Mouse (Mus musculus) neural tube, embryonic 14.5 days (tissue): ENCODE data around the gene Ppargc1a. TPM values are rescaled to one million over a fixed set of nuclear protein-coding genes. Genes with fewer than 3 reads are reported as not detected.

Source experiments
- ATAC-seq: fragments of 200-750 bp; cut with Nextera tagmentation; 2 replicates; pipeline ENCODE4 v1.8.0; 2017; ENCODE audit warnings: low read depth, mild to moderate bottlenecking, moderate TSS enrichment, moderate library complexity
- H3K27ac ChIP-seq: fragments of 300-500 bp; sonication (generic); 2 replicates; pipeline ENCODE4 v1.5.1; 2014; ENCODE audit warnings: low read depth, mild to moderate bottlenecking, control low read depth, low read length, moderate library complexity, mixed read lengths
- H3K27me3 ChIP-seq: fragments of 300-500 bp; sonication (generic); 2 replicates; pipeline ENCODE4 v1.6.1; 2014; ENCODE audit warnings: low read length; ENCODE audit not compliant: control insufficient read depth, insufficient read depth
- H3K36me3 ChIP-seq: fragments of 300-500 bp; sonication (generic); 2 replicates; pipeline ENCODE4 v1.6.1; 2014; ENCODE audit warnings: low read length, mixed read lengths; ENCODE audit not compliant: control insufficient read depth, insufficient read depth
- H3K4me1 ChIP-seq: fragments of 300-500 bp; sonication (generic); 2 replicates; pipeline ENCODE4 v1.6.1; 2014; ENCODE audit warnings: low read length; ENCODE audit not compliant: control insufficient read depth, insufficient read depth
- H3K4me2 ChIP-seq: fragments of 300-500 bp; sonication (generic); 2 replicates; pipeline ENCODE4 v1.6.1; 2014; ENCODE audit warnings: mild to moderate bottlenecking, low read depth, low read length, control low read depth
- H3K4me3 ChIP-seq: fragments of 300-500 bp; sonication (generic); 2 replicates; pipeline ENCODE4 v1.5.1; 2014; ENCODE audit warnings: low read depth, low read length, control low read depth, mixed read lengths
- H3K9ac ChIP-seq: fragments of 300-500 bp; sonication (generic); replicated peaks from 2 replicates; pipeline ENCODE4 v1.6.1; 2014; ENCODE audit warnings: low read depth, mild to moderate bottlenecking, control low read depth, low read length, mixed read lengths
- H3K9me3 ChIP-seq: fragments of 300-500 bp; sonication (generic); 2 replicates; pipeline ENCODE4 v1.6.1; 2016; ENCODE audit warnings: low read length; ENCODE audit not compliant: control insufficient read depth
- WGBS: fragments of 180-500 bp; shearing (Covaris S2); extraction: QIAGEN DNeasy Blood & Tissue Kit; methylation state at CpG from one replicate; pipeline ENCODE4 v1.1.7; 2014; 5-methylcytosine and 5-hydroxymethylcytosine counted together
- polyA plus RNA-seq: library from polyadenylated mRNA; unstranded; fragments of >200 nt; fragmentation: Nextera tagmentation; extraction: Ambion mirVana; gene quantifications from 2 replicates; pipeline ENCODE4 v1.2.1, GENCODE M21; 2014

Gene Ppargc1a
- polyA plus RNA-seq, 1 experiment from 2014 or later, result 23.3 TPM

GRCm38 (mm10) chr5:51495446-51495845 is 72.1 kb downstream of the Ppargc1a start:
- Histone ChIP-seq H3K9ac (no peak overlapping the region), H3K27ac (no peak overlapping the region), H3K9me3 (no peaks in the 10 kb centered on the region), H3K4me1 (peaks cover 3% of the 10 kb centered on the region; the same call in 1 of the 2 replicates), H3K27me3 (no peaks in the 10 kb centered on the region), H3K4me3 (no peak overlapping the region), H3K36me3 (no peaks in the 10 kb centered on the region), H3K4me2 (peak overlapping the region; percentile 37)
- 45% methylated on average over 6 of the region's 6 CpGs for WGBS
- ATAC-seq, result peak; percentile 56; the same call in 1 of the 2 replicates

- WGBS, result 74% methylated on average over 15 of the region's 15 CpGs
Measured at GRCm38 (mm10) chr5:51494358-51494876, 73.1 kb downstream of the Ppargc1a start.

GRCm38 (mm10) chr5:51483768-51484167 is 83.8 kb downstream of the Ppargc1a start:
- Histone ChIP-seq H3K9me3 (no peaks in the 10 kb centered on the region), H3K27me3 (no peaks in the 10 kb centered on the region), H3K4me3 (no peak overlapping the region), H3K36me3 (no peaks in the 10 kb centered on the region), H3K4me1 (no peaks in the 10 kb centered on the region), H3K4me2 (no peak overlapping the region), H3K27ac (no peak overlapping the region), H3K9ac (no peak overlapping the region)
- WGBS, result 64% methylated on average over 1 of the region's 1 CpGs
- ATAC-seq, result no peak

More at GRCm38 (mm10) chr5:51494358-51494876, 73.1 kb downstream of the Ppargc1a start:
- Histone ChIP-seq H3K27me3 (no peaks in the 10 kb centered on the region), H3K36me3 (no peaks in the 10 kb centered on the region), H3K4me2 (no peak overlapping the region), H3K27ac (no peak overlapping the region), H3K4me1 (peaks cover 3% of the 10 kb centered on the region; the same call in 1 of the 2 replicates), H3K9ac (no peak overlapping the region), H3K4me3 (no peak overlapping the region), H3K9me3 (no peaks in the 10 kb centered on the region)
- no peak for ATAC-seq

- Histone ChIP-seq H3K9ac (no peak overlapping the region), H3K4me2 (no peak overlapping the region), H3K4me3 (no peak overlapping the region), H3K9me3 (no peaks in the 10 kb centered on the region), H3K27ac (no peak overlapping the region), H3K27me3 (no peaks in the 10 kb centered on the region; the same call in 1 of the 2 replicates), H3K36me3 (no peaks in the 10 kb centered on the region), H3K4me1 (0 out of 2 replicates have a peak, but pooled peaks cover 3% of the 10 kb centered on the region)
- no peak for ATAC-seq
Measured at GRCm38 (mm10) chr5:51479859-51480258, 87.7 kb downstream of the Ppargc1a start.

- H3K36me3 ChIP-seq, result no peaks in the 10 kb centered on the region
- no peak overlapping the region for H3K4me3 ChIP-seq
- no peaks in the 10 kb centered on the region for H3K9me3 ChIP-seq
- no peak overlapping the region for H3K9ac ChIP-seq
- H3K4me2 ChIP-seq, result no peak overlapping the region
- H3K27me3 ChIP-seq, result no peaks in the 10 kb centered on the region; the same call in 1 of the 2 replicates
- 0 out of 2 replicates have a peak, but pooled peaks cover 3% of the 10 kb centered on the region for H3K4me1 ChIP-seq
- 68% methylated on average over 2 of the region's 2 CpGs for WGBS
- ATAC-seq, result no peak
- H3K27ac ChIP-seq, result no peak overlapping the region
Measured at GRCm38 (mm10) chr5:51479456-51479855, 88.1 kb downstream of the Ppargc1a start.

- 0 out of 2 replicates have a peak, but pooled peaks cover 3% of the 10 kb centered on the region for H3K4me1 ChIP-seq
- H3K4me2 ChIP-seq, result no peak overlapping the region
- no peak overlapping the region for H3K4me3 ChIP-seq
- no peaks in the 10 kb centered on the region; the same call in 1 of the 2 replicates for H3K27me3 ChIP-seq
- H3K9me3 ChIP-seq, result no peaks in the 10 kb centered on the region
- ATAC-seq, result peak; percentile 81
- H3K36me3 ChIP-seq, result no peaks in the 10 kb centered on the region
- 3% methylated on average over 7 of the region's 7 CpGs for WGBS
- no peak overlapping the region for H3K9ac ChIP-seq
- H3K27ac ChIP-seq, result no peak overlapping the region
Measured at GRCm38 (mm10) chr5:51478319-51478994, 89.1 kb downstream of the Ppargc1a start.

- WGBS, result 78% methylated on average over 3 of the region's 3 CpGs
- 0 out of 2 replicates have a peak, but pooled peaks cover 3% of the 10 kb centered on the region for H3K4me1 ChIP-seq
- no peaks in the 10 kb centered on the region for H3K36me3 ChIP-seq
- no peak overlapping the region for H3K9ac ChIP-seq
- no peak overlapping the region for H3K4me2 ChIP-seq
- no peaks in the 10 kb centered on the region; the same call in 1 of the 2 replicates for H3K27me3 ChIP-seq
- H3K27ac ChIP-seq, result no peak overlapping the region
- H3K4me3 ChIP-seq, result no peak overlapping the region
- ATAC-seq, result no peak
- H3K9me3 ChIP-seq, result no peaks in the 10 kb centered on the region
Measured at GRCm38 (mm10) chr5:51477140-51477539, 90.4 kb downstream of the Ppargc1a start.

- H3K9ac ChIP-seq, result no peak overlapping the region
- H3K4me3 ChIP-seq, result no peak overlapping the region
- H3K9me3 ChIP-seq, result no peaks in the 10 kb centered on the region
- H3K4me1 ChIP-seq, result 0 out of 2 replicates have a peak, but pooled peaks cover 3% of the 10 kb centered on the region
- ATAC-seq, result no peak
- H3K27me3 ChIP-seq, result no peaks in the 10 kb centered on the region; the same call in 1 of the 2 replicates
- WGBS, result 28% methylated on average over 4 of the region's 4 CpGs
- H3K27ac ChIP-seq, result no peak overlapping the region
- H3K36me3 ChIP-seq, result no peaks in the 10 kb centered on the region
- H3K4me2 ChIP-seq, result no peak overlapping the region
Measured at GRCm38 (mm10) chr5:51475034-51475541, 92.4 kb downstream of the Ppargc1a start.

- H3K4me3 ChIP-seq, result no peak overlapping the region
- no peaks in the 10 kb centered on the region for H3K4me1 ChIP-seq
- H3K4me2 ChIP-seq, result no peak overlapping the region
- no peaks in the 10 kb centered on the region for H3K36me3 ChIP-seq
- H3K27me3 ChIP-seq, result no peaks in the 10 kb centered on the region; the same call in 1 of the 2 replicates
- WGBS, result 44% methylated on average over 4 of the region's 4 CpGs
- no peak overlapping the region for H3K27ac ChIP-seq
- H3K9ac ChIP-seq, result no peak overlapping the region
- ATAC-seq, result peak; percentile 56; the same call in 1 of the 2 replicates
- H3K9me3 ChIP-seq, result no peaks in the 10 kb centered on the region
Measured at GRCm38 (mm10) chr5:51471614-51472013, 95.9 kb downstream of the Ppargc1a start.
